Mouse (Mus musculus): ENCODE measurements around the gene Acsf3.

Gene Acsf3

GRCm38 (mm10) chr8:122811870-122812494 lies 36.7 kb downstream of the Acsf3 start:
- no peak for DNase-seq

GRCm38 (mm10) chr8:122812610-122813250 lies 37.4 kb downstream of the Acsf3 start:
- no peak for DNase-seq

DNA sequence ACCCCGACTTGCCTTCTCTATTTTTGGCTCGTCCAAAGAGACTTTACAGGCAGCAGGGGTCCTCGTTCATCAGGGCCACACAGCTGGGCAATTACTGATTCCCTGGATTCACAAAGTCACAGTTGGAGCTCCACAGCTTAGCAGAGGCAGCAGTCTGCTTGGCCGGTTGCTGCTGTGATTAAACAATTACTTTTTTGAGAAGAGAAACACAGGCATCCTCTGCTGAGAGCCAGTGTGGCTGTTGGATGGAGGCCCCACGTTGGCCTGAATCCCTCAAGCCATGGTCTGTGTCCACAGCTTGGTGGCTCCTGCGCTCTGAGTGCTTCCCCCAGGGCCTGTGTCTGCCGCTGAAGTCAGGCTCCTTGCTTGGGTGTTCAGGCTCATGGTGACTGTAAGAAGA lies 39.3 kb downstream of the Acsf3 start:
- no peak for DNase-seq

DNA sequence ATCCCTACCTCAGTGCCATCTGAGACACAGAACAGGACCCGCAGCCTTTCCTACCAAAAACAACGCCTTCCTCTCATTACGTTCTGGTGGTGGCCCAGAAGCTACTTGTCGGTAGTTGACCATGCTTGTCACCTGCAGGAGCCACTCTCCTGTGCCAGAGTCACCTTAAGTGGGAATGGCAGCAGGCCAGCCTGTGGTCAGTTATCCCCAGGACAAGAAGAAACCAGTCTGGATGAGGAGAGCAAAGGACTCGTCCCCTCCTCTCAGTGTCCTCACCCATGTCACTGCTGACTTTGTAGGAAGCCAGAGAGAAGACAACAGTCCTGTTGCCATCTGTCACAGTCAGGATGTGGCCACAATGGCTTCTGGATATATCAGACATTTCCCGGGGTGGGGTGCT lies 41.7 kb downstream of the Acsf3 start:
- peak; percentile 64 for DNase-seq

DNA sequence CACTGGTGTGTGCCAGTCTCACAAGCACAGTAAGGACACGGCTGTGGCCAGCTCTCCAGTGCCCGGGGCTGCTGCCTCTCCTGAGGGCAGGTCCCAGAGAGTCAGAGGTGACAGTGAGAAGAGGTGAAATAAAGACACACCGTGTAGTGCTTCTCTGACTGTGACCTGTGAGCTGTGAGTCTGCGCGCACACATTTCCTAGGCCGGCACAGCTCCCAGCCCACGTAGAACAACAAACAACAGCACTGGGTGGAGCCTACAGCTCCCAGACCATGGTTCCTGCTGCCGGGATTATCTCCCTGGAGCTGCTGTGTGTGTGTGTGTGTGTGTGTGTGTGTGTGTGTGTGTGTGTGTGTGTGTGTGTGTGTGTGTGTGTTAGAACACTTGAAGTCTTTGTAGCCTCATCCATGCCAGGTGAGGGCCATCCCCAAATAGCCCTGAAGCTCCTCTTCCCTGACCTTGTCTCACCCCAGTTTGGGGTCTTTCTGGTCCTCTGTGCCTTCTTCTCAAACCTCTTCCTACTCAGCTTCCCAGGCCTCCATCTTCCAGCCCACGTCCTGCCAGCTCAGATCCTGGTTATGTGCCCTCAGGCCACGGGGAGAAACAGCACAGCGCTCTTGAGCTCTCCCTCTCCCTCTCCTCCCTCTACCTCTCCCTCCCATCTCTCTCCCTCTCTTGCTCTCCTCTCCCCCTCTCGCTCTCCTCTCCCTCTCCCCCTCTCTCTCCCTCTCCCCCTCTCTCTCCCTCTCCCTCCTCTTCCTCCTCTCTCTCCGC lies 42.6 kb downstream of the Acsf3 start:
- no peak for DNase-seq

GRCm38 (mm10) chr8:122819776-122820175 lies 44.5 kb downstream of the Acsf3 start:
- DNase-seq = no peak

DNA sequence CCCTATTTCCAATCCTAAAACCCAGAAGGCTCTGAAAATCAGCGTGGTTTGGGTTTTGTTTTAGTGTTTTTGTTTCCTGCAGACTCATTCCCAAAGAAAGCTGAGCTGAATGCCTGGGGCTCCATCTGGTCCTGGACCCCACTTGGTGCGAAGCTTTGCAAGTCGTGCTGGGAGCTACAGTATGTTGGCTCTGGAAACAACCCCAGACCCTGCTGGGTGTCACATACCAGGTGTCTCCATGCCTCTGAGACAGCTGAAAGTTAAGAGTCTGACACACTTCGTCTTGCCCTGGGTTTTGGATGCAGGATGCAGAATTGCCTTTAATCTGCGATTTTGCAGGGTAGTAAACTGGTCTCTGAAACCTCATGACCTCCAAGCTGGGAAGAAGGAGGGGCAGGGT lies 49.3 kb downstream of the Acsf3 start:
- peak; percentile 87 for DNase-seq

GRCm38 (mm10) chr8:122824986-122825385 lies 49.7 kb downstream of the Acsf3 start:
- DNase-seq = peak; percentile 64

- no peak for DNase-seq
Observed at GRCm38 (mm10) chr8:122825408-122825807, 50.1 kb downstream of the Acsf3 start.

DNA sequence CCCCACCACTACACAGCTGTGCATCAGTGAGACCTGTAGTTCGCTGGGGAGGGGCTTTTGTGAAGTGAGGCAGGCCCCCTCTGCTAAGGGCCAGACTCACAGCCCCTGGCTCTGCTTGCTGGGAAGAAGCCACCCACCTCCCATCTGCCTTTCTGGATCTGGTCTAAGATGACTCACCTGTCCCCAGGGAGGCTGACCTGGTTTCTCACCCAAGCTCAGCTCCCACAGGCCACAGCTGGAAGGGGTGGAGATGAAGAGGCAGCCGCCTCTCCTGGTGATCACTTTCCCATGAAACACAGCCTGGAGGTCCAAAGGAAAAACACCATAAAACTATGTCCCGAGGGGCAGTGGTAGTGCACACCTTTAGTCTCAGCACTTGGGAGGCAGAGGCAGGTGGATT lies 54.1 kb downstream of the Acsf3 start:
- DNase-seq = peak; percentile 47

- peak; percentile 89 for DNase-seq
Observed at GRCm38 (mm10) chr8:122830349-122831061, 55.2 kb downstream of the Acsf3 start.

- DNase-seq = no peak
Observed at GRCm38 (mm10) chr8:122834416-122834815, 59.1 kb downstream of the Acsf3 start.

GRCm38 (mm10) chr8:122834971-122835370 lies 59.7 kb downstream of the Acsf3 start:
- peak; percentile 87 for DNase-seq

GRCm38 (mm10) chr8:122836199-122836598 lies 60.9 kb downstream of the Acsf3 start:
- DNase-seq = no peak

DNA sequence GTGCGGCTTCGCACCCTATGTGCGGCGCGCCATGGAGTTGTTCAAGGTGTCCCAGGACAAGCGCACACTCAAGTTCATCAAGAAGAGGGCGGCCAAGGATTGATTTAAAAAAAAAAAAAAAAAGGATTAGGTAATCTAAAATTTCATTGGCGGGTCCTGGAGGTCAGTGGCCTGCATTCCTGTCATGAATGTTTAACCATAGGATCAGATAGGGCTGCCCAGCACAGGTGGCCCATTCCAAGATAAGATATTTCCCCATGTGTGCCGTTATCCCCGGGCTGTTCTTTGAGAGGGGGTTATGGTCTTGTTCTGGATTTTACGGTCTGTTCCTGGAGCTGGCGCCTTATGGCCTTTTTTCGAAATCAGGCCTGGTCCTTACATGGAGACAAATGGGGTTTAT lies 61.4 kb downstream of the Acsf3 start:
- no peak for DNase-seq

- no peak for DNase-seq
Observed at GRCm38 (mm10) chr8:122844161-122844560, 68.9 kb downstream of the Acsf3 start.

DNA sequence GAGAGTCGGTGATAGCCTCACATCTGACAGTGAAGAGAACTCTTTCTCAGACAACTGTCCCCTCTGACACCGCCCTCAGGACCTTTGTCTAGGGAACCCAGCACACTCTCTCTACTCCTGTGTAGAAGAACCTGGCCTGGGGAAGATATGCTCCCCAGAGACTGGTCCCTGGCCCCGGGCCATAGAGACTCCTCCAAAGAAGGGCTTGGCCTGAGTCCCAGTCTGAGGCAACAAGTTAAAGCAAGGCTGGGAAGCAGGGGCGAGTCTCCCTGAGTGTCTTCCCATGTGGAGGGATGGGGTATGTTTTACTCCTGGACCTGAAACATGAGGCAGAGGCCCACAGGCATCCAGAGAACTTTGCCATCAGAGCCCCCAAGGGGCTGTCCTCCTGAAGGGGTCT lies 70.4 kb downstream of the Acsf3 start:
- peak; percentile 51 for DNase-seq

DNA sequence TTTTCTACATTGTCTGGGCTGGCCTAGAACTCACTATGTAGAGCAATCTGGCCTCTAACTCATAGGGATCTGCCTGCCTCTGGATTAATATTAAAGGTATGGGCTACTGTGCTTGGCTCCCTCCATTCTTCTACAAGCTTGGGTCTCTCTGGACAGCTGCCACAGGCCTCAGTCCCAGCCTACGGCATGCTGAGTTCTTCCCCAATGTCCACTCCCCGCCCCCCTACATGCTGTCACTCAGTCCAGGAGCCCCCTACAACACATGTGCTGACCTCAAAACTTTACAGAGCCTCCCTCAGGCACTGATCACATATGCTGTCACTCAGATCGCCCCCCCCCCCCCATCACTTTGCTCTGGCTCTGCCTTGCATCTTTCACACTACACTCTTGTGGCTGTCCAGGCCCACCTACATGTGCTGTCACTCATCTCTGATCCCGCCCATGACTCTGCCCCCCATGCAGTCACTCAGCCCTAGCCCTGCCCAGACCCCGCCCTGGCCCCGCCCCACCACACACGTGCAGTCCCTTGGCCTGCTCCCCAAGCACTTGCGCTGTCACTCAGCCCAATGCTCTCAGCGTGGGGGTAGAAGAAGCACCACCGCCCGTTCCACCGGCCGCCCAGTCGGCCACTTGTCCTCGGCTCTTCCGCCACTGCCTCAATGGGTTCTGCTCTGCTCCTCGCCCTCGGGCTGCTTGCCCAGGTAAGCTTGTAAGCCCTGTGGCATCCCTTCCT lies 72.7 kb downstream of the Acsf3 start, which contains the start of gene Cdh15:
Cdh15 (plus strand) TSS at position 138 of the 733 bp plus-strand sequence.
- peak; percentile 91 for DNase-seq

DNA sequence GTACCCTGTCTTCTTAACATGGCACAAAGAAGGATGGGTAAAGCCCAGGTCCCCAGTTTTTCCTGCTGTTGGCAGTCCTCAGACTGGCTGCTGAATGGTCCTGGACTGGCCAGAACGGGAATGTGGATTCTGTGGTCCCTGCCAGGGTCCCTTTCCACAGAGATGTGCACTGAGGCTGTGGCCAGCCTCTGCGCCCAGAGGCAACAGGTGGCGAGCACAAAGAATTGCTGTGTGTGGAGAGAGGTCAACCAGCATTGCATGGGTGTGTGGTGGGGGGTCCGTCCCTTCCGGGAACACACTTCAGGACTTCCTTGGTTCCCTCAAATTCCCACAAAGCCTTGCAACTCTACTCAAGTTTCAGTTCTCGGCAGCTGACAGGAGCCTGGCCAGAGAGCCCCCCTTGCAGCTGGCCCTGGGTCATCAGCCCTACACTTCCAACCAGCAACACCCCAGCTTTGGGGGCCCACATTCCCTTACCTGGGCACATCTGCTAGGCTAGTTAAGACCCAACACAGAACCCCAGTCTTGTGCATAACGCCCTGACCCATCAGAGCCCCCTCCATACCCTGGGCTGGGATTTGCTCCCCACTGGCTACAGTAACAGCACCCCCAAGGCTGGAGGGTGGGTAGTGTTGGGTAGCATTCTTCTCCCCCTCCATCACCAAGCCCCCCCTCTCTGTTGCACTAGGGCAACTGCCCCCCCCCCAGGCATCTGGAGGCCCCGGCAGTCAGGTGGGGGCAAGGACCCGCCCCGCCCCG lies 74.0 kb downstream of the Acsf3 start:
- peak; percentile 64 for DNase-seq

DNA sequence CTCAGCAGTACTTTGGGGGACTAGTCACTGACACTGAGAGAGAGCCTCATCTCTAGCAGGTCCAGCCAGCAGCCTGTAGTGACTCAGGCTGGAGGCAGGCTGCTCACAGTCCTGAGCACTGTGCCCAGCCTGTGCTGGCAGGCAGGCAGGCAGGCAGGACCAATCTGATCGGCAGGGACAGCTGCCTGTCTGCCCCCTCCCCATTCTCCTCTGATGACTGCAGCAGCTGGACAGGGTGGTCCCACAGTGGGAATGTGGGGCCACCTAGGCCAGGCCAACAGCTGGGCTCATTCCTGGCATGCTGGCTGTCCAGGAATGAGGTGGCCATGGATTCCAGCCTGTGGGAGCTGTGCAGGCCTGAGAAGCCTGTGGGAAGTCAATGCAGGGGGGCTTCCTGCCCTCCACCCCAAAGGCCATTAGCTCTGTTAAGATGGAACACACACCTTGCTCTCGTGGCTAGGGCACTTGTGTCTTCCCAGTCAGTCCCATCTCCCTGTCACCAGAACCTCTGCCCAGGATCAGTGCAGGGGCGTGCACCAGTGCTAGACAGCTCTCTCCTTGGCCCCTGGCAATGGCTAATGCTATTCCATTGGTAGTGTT lies 75.5 kb downstream of the Acsf3 start:
- peak; percentile 67 for DNase-seq
